Mouse (Mus musculus) liver, embryonic 14.5 days (tissue): ENCODE measurements at regions not wholly inside any gene's neighbourhood (a gene's known extent, or its start where the extent isn't known, plus 50 kb on each side); places are given as distances from the start of the nearest gene placed in this dataset.

ENCODE experiments used
- CTCF ChIP-seq: IDR thresholded peaks from 2 replicates; pipeline ENCODE4 v1.5.1; 2016; ENCODE audit warnings: antibody characterized with exemption, low read depth, control low read depth
- EP300 ChIP-seq: IDR thresholded peaks from 2 replicates; pipeline ENCODE4 v1.6.1; 2016; ENCODE audit warnings: antibody characterized with exemption, low read depth

- no peak for TF ChIP-seq CTCF
- no peak for TF ChIP-seq EP300
Measured at GRCm38 (mm10) chr13:78428084-78428445, 228.5 kb upstream of the Nr2f1 start.
